Mouse (Mus musculus) C2C12 (cell line): ENCODE data around the gene Trim34a. TPM values are rescaled to one million over a fixed set of nuclear protein-coding genes. Genes with fewer than 3 reads are reported as not detected.
"Not testable (repeated sequence)": the region's sequence is repeated elsewhere in the genome, so short reads cannot be mapped to it uniquely, and the experiment has no call there.

Experiments used
- H3K27me3 ChIP-seq: one replicate; pipeline ENCODE4 v1.6.1; 2011; ENCODE audit not compliant: control insufficient read depth, insufficient read depth, insufficient read length
- H3K36me3 ChIP-seq: one replicate; pipeline ENCODE4 v1.6.1; 2011; ENCODE audit not compliant: control insufficient read depth, insufficient read depth
- H3K4me3 ChIP-seq: one replicate; pipeline ENCODE4 v1.5.1; 2011; ENCODE audit warnings: mild to moderate bottlenecking, control low read depth; ENCODE audit not compliant: poor library complexity, insufficient read depth, severe bottlenecking
- H3K79me2 ChIP-seq: one replicate; pipeline ENCODE4 v1.6.1; 2011; ENCODE audit not compliant: control insufficient read depth, insufficient read depth
- H3K79me3 ChIP-seq: one replicate; pipeline ENCODE4 v1.6.1; 2011; ENCODE audit warnings: low read depth, control low read depth
- H3ac ChIP-seq: one replicate; pipeline ENCODE3; 2011; ENCODE audit warnings: low read depth; ENCODE audit not compliant: control insufficient read depth, insufficient read length
- CEBPB ChIP-seq: IDR thresholded peaks from one replicate; pipeline ENCODE4 v1.6.1; 2011; ENCODE audit warnings: low read depth, mild to moderate bottlenecking, control low read depth, moderate library complexity
- CTCF ChIP-seq: IDR thresholded peaks from one replicate; pipeline ENCODE4 v1.5.1; 2011; ENCODE audit not compliant: control insufficient read depth, insufficient read depth, insufficient read length
- FOSL1 ChIP-seq: IDR thresholded peaks from one replicate; pipeline ENCODE4 v1.8.0; 2011; ENCODE audit warnings: mild to moderate bottlenecking, low read length; ENCODE audit not compliant: poor library complexity, insufficient read depth, severe bottlenecking
- MAX ChIP-seq: IDR thresholded peaks from one replicate; pipeline ENCODE4 v1.6.1; 2011; ENCODE audit warnings: mild to moderate bottlenecking, control low read depth
- MYOD1 ChIP-seq: IDR thresholded peaks from one replicate; pipeline ENCODE4 v1.6.1; 2011; ENCODE audit warnings: low read depth; ENCODE audit not compliant: control insufficient read depth, insufficient read length
- MYOG ChIP-seq: IDR thresholded peaks from one replicate; pipeline ENCODE4 v1.6.1; 2011; ENCODE audit not compliant: control insufficient read depth, insufficient read length; ENCODE audit errors: extremely low read depth
- USF1 ChIP-seq: IDR thresholded peaks from one replicate; pipeline ENCODE4 v1.6.1; 2011; ENCODE audit warnings: low read depth, mild to moderate bottlenecking, control low read depth, moderate library complexity
- polyA plus RNA-seq: library from polyadenylated mRNA; unstranded; fragments of >200 nt; fragmentation: generic; extraction: Trizol; gene quantifications from one replicate; pipeline ENCODE4 v1.2.1, GENCODE M21; 2012; ENCODE audit warnings: missing spikeins

Gene Trim34a
- polyA plus RNA-seq, 1 experiment: not detected

DNA sequence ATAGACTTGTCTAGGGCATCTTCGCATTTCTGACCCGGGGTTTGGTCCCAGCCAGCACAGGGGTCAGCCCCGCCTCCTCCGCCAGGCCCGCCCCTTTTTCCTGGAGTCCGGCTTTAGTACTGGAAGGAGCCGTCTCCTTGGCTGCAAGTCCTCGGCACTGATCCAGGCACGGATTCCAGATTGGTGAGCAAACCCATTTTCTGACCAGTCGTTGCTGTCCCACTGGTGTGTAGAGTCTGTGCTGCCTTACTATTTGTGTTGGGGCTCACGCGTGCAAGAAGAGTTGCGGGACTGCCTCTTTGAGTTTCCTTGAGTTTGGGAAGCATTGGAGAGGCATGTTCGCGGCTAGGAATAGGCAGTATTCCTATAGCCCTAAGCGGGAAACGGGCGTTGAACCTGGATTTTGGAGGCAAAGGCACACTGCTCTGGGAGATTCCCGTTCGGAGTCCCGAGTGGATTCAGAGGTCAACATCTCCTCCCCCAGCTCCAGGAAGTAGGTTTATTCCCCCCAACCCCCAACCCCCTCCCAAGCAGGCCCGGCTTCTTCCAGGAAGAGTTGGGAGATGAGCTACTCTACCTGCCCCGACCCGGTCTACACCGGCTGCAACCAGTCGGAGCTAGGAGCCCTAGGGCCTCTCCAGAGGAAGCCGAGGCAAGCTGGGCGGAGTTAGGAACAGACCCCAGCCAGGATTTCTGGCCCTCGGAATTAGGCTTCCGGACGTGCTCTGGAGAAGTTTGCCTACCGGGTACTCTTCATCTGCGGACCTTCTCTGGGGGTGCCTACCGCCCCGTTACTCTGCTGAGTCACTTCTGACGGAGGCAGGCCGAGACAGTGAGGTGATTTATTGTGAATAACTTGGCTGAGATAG is 25.3 kb upstream of the Trim34a start, which contains the start of gene Trim6:
TSS of gene Trim6 (plus strand) at position 93 of the 869 bp plus-strand sequence.
- H3K36me3 ChIP-seq: no peaks in the 10 kb centered on the region
- H3K4me3 ChIP-seq: no peak within 1 kb of the TSS
- no peak for TF ChIP-seq MYOG
- TF ChIP-seq CTCF: no peak
- no peak for TF ChIP-seq MAX
- no peak for TF ChIP-seq CEBPB
- no peak for TF ChIP-seq MYOD1
- TF ChIP-seq USF1: no peak
- TF ChIP-seq FOSL1: no peak
- H3ac ChIP-seq: no peak within 1 kb of the TSS
- H3K79me2 ChIP-seq: no peaks in the 10 kb centered on the region
- H3K79me3 ChIP-seq: no peaks in the 10 kb centered on the region
- H3K27me3 ChIP-seq: no peaks in the 10 kb centered on the region

GRCm38 (mm10) chr7:104231203-104231602 is 13.1 kb upstream of the Trim34a start:
- H3K79me3 ChIP-seq: no peaks in the 10 kb centered on the region
- no peak overlapping the region for H3ac ChIP-seq
- no peak overlapping the region for H3K4me3 ChIP-seq
- H3K27me3 ChIP-seq: no peaks in the 10 kb centered on the region
- no peaks in the 10 kb centered on the region for H3K79me2 ChIP-seq
- no peak for TF ChIP-seq MYOD1
- TF ChIP-seq MAX: no peak
- TF ChIP-seq USF1: no peak
- no peak for TF ChIP-seq CEBPB
- TF ChIP-seq MYOG: no peak
- no peak for TF ChIP-seq CTCF
- TF ChIP-seq FOSL1: no peak
- no peaks in the 10 kb centered on the region for H3K36me3 ChIP-seq

- H3K79me2 ChIP-seq: no peaks in the 10 kb centered on the region
- H3K4me3 ChIP-seq: no peak overlapping the region
- TF ChIP-seq MYOD1: no peak
- no peak for TF ChIP-seq MYOG
- TF ChIP-seq FOSL1: no peak
- no peak for TF ChIP-seq CTCF
- TF ChIP-seq MAX: no peak
- no peak for TF ChIP-seq USF1
- TF ChIP-seq CEBPB: no peak
- no peaks in the 10 kb centered on the region for H3K36me3 ChIP-seq
- H3ac ChIP-seq: no peak overlapping the region
- no peaks in the 10 kb centered on the region for H3K27me3 ChIP-seq
- no peaks in the 10 kb centered on the region for H3K79me3 ChIP-seq
Observed at GRCm38 (mm10) chr7:104240857-104241256, 3.4 kb upstream of the Trim34a start.

GRCm38 (mm10) chr7:104243616-104244015 is 641 bp upstream of the Trim34a start:
- H3ac ChIP-seq: no peak overlapping the region
- H3K79me2 ChIP-seq: no peaks in the 10 kb centered on the region
- no peaks in the 10 kb centered on the region for H3K36me3 ChIP-seq
- H3K79me3 ChIP-seq: no peaks in the 10 kb centered on the region
- H3K27me3 ChIP-seq: no peaks in the 10 kb centered on the region
- no peak overlapping the region for H3K4me3 ChIP-seq
- no peak for TF ChIP-seq FOSL1
- no peak for TF ChIP-seq MYOG
- TF ChIP-seq CTCF: no peak
- TF ChIP-seq CEBPB: no peak
- TF ChIP-seq MAX: no peak
- TF ChIP-seq MYOD1: no peak
- TF ChIP-seq USF1: no peak

DNA sequence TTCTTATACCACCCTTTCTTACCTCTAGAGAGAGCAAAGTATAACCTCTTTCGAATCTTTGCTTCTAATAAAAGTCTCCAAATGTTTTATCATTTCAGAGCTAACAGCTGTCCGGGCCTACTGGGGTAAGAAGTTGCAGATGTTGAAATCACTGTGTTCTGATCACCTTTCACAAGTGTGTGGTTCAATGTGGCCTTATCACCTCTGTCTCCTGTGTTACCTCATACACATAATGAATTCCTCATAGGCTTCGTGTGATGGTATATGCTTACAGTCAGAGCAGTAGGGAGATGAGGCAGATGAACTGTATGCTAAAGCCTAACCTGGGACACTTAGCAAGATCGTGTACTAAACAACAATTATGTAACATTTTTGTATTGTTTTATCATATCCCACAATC is 16.1 kb downstream of the Trim34a start:
- H3K27me3 ChIP-seq, H3K79me3 ChIP-seq, H3K4me3 ChIP-seq, H3K36me3 ChIP-seq, H3K79me2 ChIP-seq, H3ac ChIP-seq: not testable (repeated sequence)

GRCm38 (mm10) chr7:104265335-104265734 is 21.1 kb downstream of the Trim34a start:
- not testable (repeated sequence) for H3K4me3 ChIP-seq, H3K27me3 ChIP-seq, H3K79me3 ChIP-seq

DNA sequence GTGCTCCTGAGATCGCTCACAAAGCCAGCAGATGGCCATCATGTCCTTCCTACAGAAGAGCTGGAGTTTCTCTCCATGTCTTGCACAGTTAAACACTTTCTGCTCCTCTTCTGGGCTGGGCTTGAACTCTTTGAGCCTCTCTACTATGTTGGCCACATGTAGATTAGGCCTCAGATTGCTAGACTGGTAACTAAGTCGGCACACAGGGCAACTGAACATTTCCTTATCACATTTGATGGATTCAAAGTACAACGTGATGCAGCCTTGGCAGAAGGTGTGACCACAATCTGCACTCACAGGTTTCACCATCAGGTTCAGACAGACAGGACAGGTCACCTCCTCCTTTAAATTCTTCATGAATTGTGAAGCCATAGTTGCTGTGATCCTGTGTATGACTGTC is 35.1 kb downstream of the Trim34a start:
- not testable (repeated sequence) for H3ac ChIP-seq, H3K79me3 ChIP-seq, H3K36me3 ChIP-seq, H3K4me3 ChIP-seq, H3K79me2 ChIP-seq, H3K27me3 ChIP-seq

More at GRCm38 (mm10) chr7:104265335-104265734, 21.1 kb downstream of the Trim34a start:
- not testable (repeated sequence) for H3ac ChIP-seq, H3K36me3 ChIP-seq, H3K79me2 ChIP-seq

DNA sequence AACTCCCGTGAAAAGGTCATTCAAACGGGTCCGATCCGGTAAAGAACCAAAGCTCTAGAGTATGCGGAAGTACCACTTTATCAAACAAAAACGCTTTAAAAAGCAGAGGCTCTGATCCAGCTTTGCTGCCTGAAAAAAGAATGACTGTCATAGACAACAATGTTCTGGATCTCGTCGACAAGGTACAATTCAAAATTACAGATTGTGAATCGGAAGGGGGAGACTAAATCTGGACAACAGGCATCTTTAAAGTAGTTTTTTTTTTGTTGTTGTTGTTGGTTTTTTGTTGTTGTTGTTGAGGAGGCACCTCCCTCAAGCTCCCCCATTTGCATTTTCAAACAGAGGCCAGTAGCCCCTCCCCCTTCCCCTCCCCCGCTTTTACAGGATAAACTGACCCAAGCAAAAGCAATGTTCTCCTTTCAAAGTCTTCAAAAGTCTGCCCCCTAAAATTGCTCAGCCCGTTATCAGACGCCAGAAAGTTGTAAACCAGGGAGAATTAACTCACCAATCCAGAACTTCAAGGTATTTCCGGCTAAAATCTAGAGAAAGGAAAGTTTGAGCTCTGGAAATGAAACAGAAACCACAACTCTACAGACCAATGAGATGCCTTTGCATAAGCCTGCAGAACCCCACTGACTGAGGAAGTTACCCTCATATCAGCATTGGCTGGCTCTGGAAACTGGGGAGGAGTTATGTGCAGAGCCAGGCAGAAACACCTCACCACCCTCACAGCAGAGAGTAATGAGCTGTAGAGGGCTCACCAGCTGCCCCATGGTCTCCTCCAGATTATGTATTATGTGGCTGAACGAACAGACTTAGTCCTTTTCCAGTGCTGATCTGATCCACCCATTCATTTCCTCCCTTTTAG is 43.6 kb downstream of the Trim34a start, which contains the start of gene Trim5:
TSS of gene Trim5 (minus strand) at position 519 of the 868 bp plus-strand sequence.
- not testable (repeated sequence) for H3K27me3 ChIP-seq, H3K4me3 ChIP-seq, H3ac ChIP-seq, H3K79me2 ChIP-seq, H3K36me3 ChIP-seq, H3K79me3 ChIP-seq
